Mouse (Mus musculus) mesoderm, embryonic 11.5 days (tissue): ENCODE results near the gene Gabrg3.

Source experiments
- DNase-seq: peaks from one replicate; pipeline ENCODE4 v3.0.0-alpha.2; 2012; ENCODE audit warnings: low read depth, low spot score

Gabrg3 gene

DNA sequence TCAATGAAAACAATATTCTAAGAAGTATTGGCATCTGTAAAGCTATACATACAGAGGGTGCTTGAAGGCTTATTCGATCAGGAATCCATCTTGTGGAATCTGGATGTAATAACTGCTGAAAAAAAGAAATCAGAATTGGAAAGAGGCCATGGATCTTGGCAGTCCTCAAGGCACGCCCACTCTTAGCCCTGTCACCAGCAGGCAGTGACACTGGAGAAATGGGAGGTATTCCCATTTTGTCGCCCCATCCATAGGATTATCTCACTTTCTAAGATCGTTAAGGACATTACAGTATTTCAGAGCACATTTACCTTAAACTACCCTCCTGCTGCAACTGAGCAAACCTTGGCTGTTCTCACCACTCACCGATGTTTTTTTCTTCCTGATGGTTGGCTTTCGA, 657.8 kb downstream of the Gabrg3 start:
- no peak for DNase-seq
